Mouse (Mus musculus): ENCODE measurements around the gene Dnm3. TPM values are rescaled to one million over a fixed set of nuclear protein-coding genes. Genes with fewer than 3 reads are reported as not detected.

Dnm3 gene
- polyA plus RNA-seq, 1 experiment from 2014 or later: 94.2 TPM

- Histone ChIP-seq H3K4me2 (ENCODE audit: low read depth, low read length) (no peak overlapping the region), H3K9ac (replicated peaks; ENCODE audit: low read depth, low read length) (no peak overlapping the region), H3K4me1 (ENCODE audit: control insufficient read depth, insufficient read depth, low read length) (no peaks in the 10 kb centered on the region), H3K4me3 (ENCODE audit: low read depth, low read length) (no peak overlapping the region), H3K27ac (ENCODE audit: low read depth, low read length) (no peak overlapping the region), H3K9me3 (ENCODE audit: control insufficient read depth, low read length) (no peaks in the 10 kb centered on the region), H3K36me3 (ENCODE audit: control insufficient read depth, insufficient read depth, low read length) (no peaks in the 10 kb centered on the region), H3K27me3 (ENCODE audit: control insufficient read depth, insufficient read depth, low read length) (no peaks in the 10 kb centered on the region)
- ATAC-seq (ENCODE audit: low read depth): no peak
- WGBS: 79% methylated on average over 12 of the region's 12 CpGs
Observed at GRCm38 (mm10) chr1:162206998-162207707, 270.7 kb downstream of the Dnm3 start.

- 31% methylated on average over 12 of the region's 12 CpGs for WGBS
- no peaks in the 10 kb centered on the region for H3K4me1 ChIP-seq (ENCODE audit: control insufficient read depth, insufficient read depth, low read length)
- ATAC-seq (ENCODE audit: low read depth): peak; percentile 62; the same call in 1 of the 2 replicates
- no peaks in the 10 kb centered on the region for H3K27me3 ChIP-seq (ENCODE audit: control insufficient read depth, insufficient read depth, low read length)
- no peaks in the 10 kb centered on the region for H3K36me3 ChIP-seq (ENCODE audit: control insufficient read depth, insufficient read depth, low read length)
- H3K9me3 ChIP-seq (ENCODE audit: control insufficient read depth, low read length): no peaks in the 10 kb centered on the region
- H3K9ac ChIP-seq (replicated peaks; ENCODE audit: low read depth, low read length): no peak overlapping the region
- H3K4me3 ChIP-seq (ENCODE audit: low read depth, low read length): no peak overlapping the region
- peak overlapping the region; percentile 2; the same call in 1 of the 2 replicates for H3K27ac ChIP-seq (ENCODE audit: low read depth, low read length)
- H3K4me2 ChIP-seq (ENCODE audit: low read depth, low read length): no peak overlapping the region
Observed at GRCm38 (mm10) chr1:162202465-162203348, 275.1 kb downstream of the Dnm3 start.

GRCm38 (mm10) chr1:162200446-162200845, 277.4 kb downstream of the Dnm3 start:
- ATAC-seq (ENCODE audit: low read depth): no peak

GRCm38 (mm10) chr1:162196812-162197680, 280.8 kb downstream of the Dnm3 start:
- WGBS: 47% methylated on average over 9 of the region's 9 CpGs
- no peak overlapping the region for H3K4me2 ChIP-seq (ENCODE audit: low read depth, low read length)
- 0 out of 2 replicates have a peak, but pooled peaks cover 3% of the 10 kb centered on the region for H3K4me1 ChIP-seq (ENCODE audit: control insufficient read depth, insufficient read depth, low read length)
- ATAC-seq (ENCODE audit: low read depth): peak; percentile 74
- no peak overlapping the region for H3K27ac ChIP-seq (ENCODE audit: low read depth, low read length)
- no peaks in the 10 kb centered on the region for H3K27me3 ChIP-seq (ENCODE audit: control insufficient read depth, insufficient read depth, low read length)
- H3K4me3 ChIP-seq (ENCODE audit: low read depth, low read length): no peak overlapping the region
- no peaks in the 10 kb centered on the region for H3K36me3 ChIP-seq (ENCODE audit: control insufficient read depth, insufficient read depth, low read length)
- no peak overlapping the region for H3K9ac ChIP-seq (replicated peaks; ENCODE audit: low read depth, low read length)
- H3K9me3 ChIP-seq (ENCODE audit: control insufficient read depth, low read length): no peaks in the 10 kb centered on the region

More at GRCm38 (mm10) chr1:162200446-162200845, 277.4 kb downstream of the Dnm3 start:
- Histone ChIP-seq H3K36me3 (ENCODE audit: control insufficient read depth, insufficient read depth, low read length) (no peaks in the 10 kb centered on the region), H3K4me2 (ENCODE audit: low read depth, low read length) (no peak overlapping the region), H3K9ac (replicated peaks; ENCODE audit: low read depth, low read length) (no peak overlapping the region), H3K4me3 (ENCODE audit: low read depth, low read length) (no peak overlapping the region), H3K27ac (ENCODE audit: low read depth, low read length) (no peak overlapping the region), H3K4me1 (ENCODE audit: control insufficient read depth, insufficient read depth, low read length) (0 out of 2 replicates have a peak, but pooled peaks cover 3% of the 10 kb centered on the region), H3K9me3 (ENCODE audit: control insufficient read depth, low read length) (no peaks in the 10 kb centered on the region), H3K27me3 (ENCODE audit: control insufficient read depth, insufficient read depth, low read length) (no peaks in the 10 kb centered on the region)
- 87% methylated on average over 6 of the region's 6 CpGs for WGBS

GRCm38 (mm10) chr1:162188744-162189143, 289.1 kb downstream of the Dnm3 start:
- Histone ChIP-seq H3K4me2 (ENCODE audit: low read depth, low read length) (no peak overlapping the region), H3K4me3 (ENCODE audit: low read depth, low read length) (no peak overlapping the region), H3K9me3 (ENCODE audit: control insufficient read depth, low read length) (no peaks in the 10 kb centered on the region), H3K27ac (ENCODE audit: low read depth, low read length) (no peak overlapping the region), H3K4me1 (ENCODE audit: control insufficient read depth, insufficient read depth, low read length) (peaks cover 21% of the 10 kb centered on the region), H3K36me3 (ENCODE audit: control insufficient read depth, insufficient read depth, low read length) (no peaks in the 10 kb centered on the region), H3K9ac (replicated peaks; ENCODE audit: low read depth, low read length) (no peak overlapping the region), H3K27me3 (ENCODE audit: control insufficient read depth, insufficient read depth, low read length) (no peaks in the 10 kb centered on the region)
- no peak for ATAC-seq (ENCODE audit: low read depth)
- WGBS: 92% methylated on average over 4 of the region's 4 CpGs

GRCm38 (mm10) chr1:162187352-162188120, 290.3 kb downstream of the Dnm3 start:
- H3K4me1 ChIP-seq (ENCODE audit: control insufficient read depth, insufficient read depth, low read length): peaks cover 23% of the 10 kb centered on the region
- H3K36me3 ChIP-seq (ENCODE audit: control insufficient read depth, insufficient read depth, low read length): no peaks in the 10 kb centered on the region
- peak; percentile 74 for ATAC-seq (ENCODE audit: low read depth)
- H3K4me2 ChIP-seq (ENCODE audit: low read depth, low read length): no peak overlapping the region
- peak overlapping the region; percentile 58 for H3K27ac ChIP-seq (ENCODE audit: low read depth, low read length)
- H3K4me3 ChIP-seq (ENCODE audit: low read depth, low read length): no peak overlapping the region
- no peaks in the 10 kb centered on the region for H3K27me3 ChIP-seq (ENCODE audit: control insufficient read depth, insufficient read depth, low read length)
- WGBS: 42% methylated on average over 8 of the region's 8 CpGs
- no peak overlapping the region for H3K9ac ChIP-seq (replicated peaks; ENCODE audit: low read depth, low read length)
- H3K9me3 ChIP-seq (ENCODE audit: control insufficient read depth, low read length): no peaks in the 10 kb centered on the region

GRCm38 (mm10) chr1:162186470-162187351, 291.1 kb downstream of the Dnm3 start:
- peaks cover 23% of the 10 kb centered on the region for H3K4me1 ChIP-seq (ENCODE audit: control insufficient read depth, insufficient read depth, low read length)
- peak overlapping the region; percentile 58 for H3K27ac ChIP-seq (ENCODE audit: low read depth, low read length)
- H3K9me3 ChIP-seq (ENCODE audit: control insufficient read depth, low read length): no peaks in the 10 kb centered on the region
- H3K4me2 ChIP-seq (ENCODE audit: low read depth, low read length): no peak overlapping the region
- no peak overlapping the region for H3K9ac ChIP-seq (replicated peaks; ENCODE audit: low read depth, low read length)
- no peaks in the 10 kb centered on the region for H3K27me3 ChIP-seq (ENCODE audit: control insufficient read depth, insufficient read depth, low read length)
- 49% methylated on average over 7 of the region's 7 CpGs for WGBS
- no peaks in the 10 kb centered on the region for H3K36me3 ChIP-seq (ENCODE audit: control insufficient read depth, insufficient read depth, low read length)
- no peak overlapping the region for H3K4me3 ChIP-seq (ENCODE audit: low read depth, low read length)
- ATAC-seq (ENCODE audit: low read depth): peak; percentile 9; the same call in 1 of the 2 replicates
